Mouse (Mus musculus) lung, postnatal 14 days (tissue): Measurements from ENCODE around the gene Fastkd3.

Experiments
- DNase-seq: peaks from one replicate; pipeline ENCODE4 v3.0.0; 2021

Gene Fastkd3

DNA sequence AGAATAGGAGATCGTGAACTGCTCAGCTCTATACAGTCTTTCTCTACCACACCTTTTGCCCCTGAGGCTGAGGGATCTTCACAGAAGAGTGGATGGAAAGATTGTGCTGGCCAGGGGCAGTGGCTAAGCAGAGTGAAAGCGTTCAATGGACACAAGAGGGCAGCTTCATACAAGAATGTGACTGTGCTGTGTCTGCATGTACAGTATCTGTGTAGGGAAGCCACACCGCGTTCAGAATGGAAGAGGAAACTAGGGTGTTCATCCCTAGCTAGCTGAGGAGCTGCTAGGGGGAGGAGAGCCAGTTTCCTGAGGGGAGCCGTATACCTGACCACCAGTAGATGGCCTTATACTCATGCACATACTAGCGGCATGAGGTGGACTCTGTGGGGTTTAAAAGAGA lies 40.8 kb downstream of the Fastkd3 start:
- DNase-seq = no peak

DNA sequence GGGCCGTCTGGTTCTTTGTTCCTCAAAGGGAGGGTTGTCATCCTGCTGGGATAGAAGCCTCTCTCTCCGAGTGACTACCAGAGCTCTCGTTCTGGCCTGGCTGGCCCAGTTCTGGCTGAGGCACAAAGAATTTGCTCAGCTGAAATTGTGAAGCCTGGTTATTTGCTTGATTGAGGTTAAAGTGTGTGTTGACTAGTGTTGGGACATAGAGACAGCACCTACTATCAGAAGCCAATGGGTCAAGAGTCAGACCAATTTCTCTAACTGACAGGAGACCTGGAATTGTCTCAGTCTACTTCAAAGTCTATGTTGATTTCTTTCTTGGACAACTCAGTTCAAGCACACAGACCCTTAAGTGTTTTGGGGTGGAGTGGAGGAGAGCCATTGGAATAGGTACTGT lies 45.0 kb downstream of the Fastkd3 start:
- DNase-seq = no peak
